Mouse (Mus musculus): ENCODE data around the gene Prodh2. TPM values are rescaled to one million over a fixed set of nuclear protein-coding genes. Genes with fewer than 3 reads are reported as not detected.

Prodh2 gene
- polyA plus RNA-seq, 1 experiment from 2014 or later, result 1.00 TPM

DNA sequence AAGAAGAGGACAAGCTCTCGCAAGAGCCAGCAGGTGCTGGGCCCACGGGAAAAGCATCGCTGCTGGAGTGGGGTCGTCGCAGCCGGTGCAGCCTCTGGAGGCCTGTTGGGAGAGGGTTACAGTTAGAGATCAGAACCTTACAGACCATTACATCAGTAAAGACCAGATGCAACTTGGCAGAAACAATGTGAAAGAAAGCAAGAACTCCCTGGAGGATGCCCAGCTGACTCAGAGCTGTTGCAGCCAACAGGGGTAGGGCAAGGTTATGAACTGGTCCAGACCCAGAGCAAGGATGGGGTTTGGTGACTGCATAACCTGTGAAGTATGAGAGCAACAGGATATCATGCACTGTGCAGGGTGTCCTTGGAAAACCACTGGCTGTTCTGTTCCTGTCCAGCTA lies 31.1 kb downstream of the Prodh2 start:
- peaks cover 59% of the 10 kb centered on the region for H3K36me3 ChIP-seq

DNA sequence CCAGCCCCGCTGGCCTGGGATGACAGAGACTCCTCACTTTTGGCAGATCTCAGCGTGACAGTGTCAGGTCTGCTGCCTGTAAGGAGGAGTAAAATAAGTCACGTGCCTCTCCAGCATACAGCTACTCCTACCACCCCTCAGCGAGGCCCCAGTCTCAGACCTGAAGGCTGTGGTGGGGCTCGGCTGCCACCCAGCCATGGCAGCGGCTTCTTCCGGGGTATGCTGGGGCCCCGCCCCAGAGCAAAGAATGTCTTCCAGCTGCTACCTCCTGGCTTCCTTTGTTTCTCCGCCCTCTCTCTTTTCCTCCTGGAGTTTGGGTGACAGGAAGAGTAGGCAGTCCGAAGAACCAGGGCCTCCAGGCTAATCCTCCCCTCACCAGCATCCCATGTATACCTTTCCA lies 32.5 kb downstream of the Prodh2 start:
- peak overlapping the region; percentile 15; the same call in 1 of the 2 replicates for H3K9ac ChIP-seq
- peaks cover 72% of the 10 kb centered on the region for H3K36me3 ChIP-seq
- WGBS, result 25% methylated on average over 10 of the region's 10 CpGs
- no peaks in the 10 kb centered on the region for H3K9me3 ChIP-seq (replicated peaks)
- H3K27me3 ChIP-seq (replicated peaks), result peaks cover 26% of the 10 kb centered on the region
- no peak for ATAC-seq (ENCODE audit: insufficient number of reproducible peaks, low FRiP score)
- H3K27ac ChIP-seq (ENCODE audit: poor library complexity, severe bottlenecking), result no peak overlapping the region
- peak overlapping the region; percentile 27 for H3K4me2 ChIP-seq
- H3K4me3 ChIP-seq, result no peak overlapping the region
- H3K4me1 ChIP-seq (replicated peaks), result peaks cover 12% of the 10 kb centered on the region

More for the DNA sequence above, 31.1 kb downstream of the Prodh2 start:
- Histone ChIP-seq H3K4me2 (no peak overlapping the region), H3K27ac (ENCODE audit: poor library complexity, severe bottlenecking) (no peak overlapping the region), H3K9ac (no peak overlapping the region), H3K27me3 (replicated peaks) (peaks cover 22% of the 10 kb centered on the region), H3K4me3 (no peak overlapping the region), H3K4me1 (replicated peaks) (peaks cover 12% of the 10 kb centered on the region), H3K9me3 (replicated peaks) (no peaks in the 10 kb centered on the region)
- no peak for ATAC-seq (ENCODE audit: insufficient number of reproducible peaks, low FRiP score)
- 68% methylated on average over 6 of the region's 6 CpGs for WGBS

DNA sequence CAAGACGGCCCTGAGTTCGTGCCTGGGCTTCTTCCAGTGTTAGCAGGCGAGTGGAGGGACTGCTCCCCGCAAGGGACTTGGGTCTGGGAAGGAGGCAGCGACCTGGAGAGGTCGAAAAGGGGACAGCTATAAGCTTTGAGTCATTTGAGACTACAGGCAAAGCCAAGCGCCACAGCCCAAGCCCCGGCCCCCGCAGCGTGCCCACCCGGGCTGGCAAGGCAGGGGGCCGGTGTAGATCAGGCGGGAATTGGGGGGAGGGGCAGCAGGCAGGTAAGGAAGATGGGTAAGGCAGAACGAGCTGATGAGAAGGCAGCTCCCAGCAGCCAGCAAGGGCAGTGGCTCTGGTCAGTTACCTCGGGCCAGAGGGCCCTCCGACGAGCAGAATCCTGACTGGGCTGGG lies 33.0 kb downstream of the Prodh2 start:
- Histone ChIP-seq H3K27ac (ENCODE audit: poor library complexity, severe bottlenecking) (no peak overlapping the region), H3K4me3 (no peak overlapping the region), H3K9ac (peak overlapping the region; percentile 15; the same call in 1 of the 2 replicates), H3K27me3 (replicated peaks) (peaks cover 26% of the 10 kb centered on the region), H3K36me3 (peaks cover 72% of the 10 kb centered on the region), H3K4me2 (peak overlapping the region; percentile 27), H3K4me1 (replicated peaks) (peaks cover 12% of the 10 kb centered on the region), H3K9me3 (replicated peaks) (no peaks in the 10 kb centered on the region)
- WGBS, result 22% methylated on average over 17 of the region's 17 CpGs
- ATAC-seq (ENCODE audit: insufficient number of reproducible peaks, low FRiP score), result no peak

DNA sequence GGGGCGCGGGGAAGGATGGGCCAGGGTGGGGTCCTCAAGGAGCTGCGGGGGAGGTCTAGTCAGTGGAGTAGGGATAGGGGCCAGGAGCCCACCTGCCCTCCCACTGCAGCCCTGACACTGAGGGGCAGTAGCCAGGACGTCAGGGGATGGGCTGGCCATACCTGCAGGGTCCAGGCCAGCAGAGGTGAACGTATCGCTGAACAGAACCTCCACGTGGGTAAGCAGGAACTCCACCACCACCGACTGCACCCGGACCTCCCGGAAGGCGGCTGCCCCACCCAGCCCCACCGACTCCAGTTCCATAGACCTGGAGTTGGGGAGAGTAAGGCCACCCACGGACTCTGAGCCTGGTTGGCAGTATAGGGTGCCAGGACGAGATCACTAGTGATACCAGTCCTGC lies 33.6 kb downstream of the Prodh2 start:
- Histone ChIP-seq H3K9ac (no peak overlapping the region), H3K4me1 (replicated peaks) (peaks cover 18% of the 10 kb centered on the region), H3K9me3 (replicated peaks) (no peaks in the 10 kb centered on the region), H3K27me3 (replicated peaks) (peaks cover 26% of the 10 kb centered on the region), H3K4me2 (no peak overlapping the region), H3K36me3 (peaks cover 78% of the 10 kb centered on the region), H3K4me3 (no peak overlapping the region), H3K27ac (ENCODE audit: poor library complexity, severe bottlenecking) (no peak overlapping the region)
- 80% methylated on average over 14 of the region's 14 CpGs for WGBS
- ATAC-seq (ENCODE audit: insufficient number of reproducible peaks, low FRiP score), result no peak

DNA sequence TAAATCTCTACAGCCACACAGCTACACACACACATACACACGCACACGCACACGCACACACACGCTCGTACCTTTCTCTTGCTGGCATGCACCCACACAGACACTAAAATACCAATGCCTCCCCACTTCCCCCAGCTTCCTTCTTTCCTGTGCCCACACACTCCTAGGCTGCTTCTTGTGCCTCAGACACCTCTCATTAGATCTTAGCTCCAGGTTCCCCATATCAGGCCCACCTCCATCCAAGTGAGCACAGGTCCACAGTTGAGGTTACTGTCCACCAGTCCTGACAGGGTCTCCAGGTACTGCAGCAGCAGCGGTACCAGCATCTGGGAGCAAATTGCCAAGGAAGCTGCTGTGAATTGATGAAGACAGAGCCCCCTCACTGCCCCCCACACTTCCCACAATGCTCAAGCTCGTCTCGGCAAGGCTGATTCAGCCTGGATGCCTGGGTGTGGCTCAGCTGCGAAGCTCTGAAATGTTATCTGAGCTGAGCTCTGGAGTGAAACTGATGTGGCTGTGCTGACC lies 37.9 kb downstream of the Prodh2 start:
- WGBS, result 76% methylated on average over 9 of the region's 9 CpGs
- H3K4me3 ChIP-seq, result no peak overlapping the region
- H3K27ac ChIP-seq (ENCODE audit: poor library complexity, severe bottlenecking), result no peak overlapping the region
- H3K36me3 ChIP-seq, result peaks cover 50% of the 10 kb centered on the region
- H3K9ac ChIP-seq, result no peak overlapping the region
- 0 out of 2 replicates have a peak, but pooled peaks cover 11% of the 10 kb centered on the region for H3K27me3 ChIP-seq (replicated peaks)
- peaks cover 39% of the 10 kb centered on the region for H3K4me1 ChIP-seq (replicated peaks)
- no peaks in the 10 kb centered on the region for H3K9me3 ChIP-seq (replicated peaks)
- H3K4me2 ChIP-seq, result no peak overlapping the region
- ATAC-seq (ENCODE audit: insufficient number of reproducible peaks, low FRiP score), result no peak

DNA sequence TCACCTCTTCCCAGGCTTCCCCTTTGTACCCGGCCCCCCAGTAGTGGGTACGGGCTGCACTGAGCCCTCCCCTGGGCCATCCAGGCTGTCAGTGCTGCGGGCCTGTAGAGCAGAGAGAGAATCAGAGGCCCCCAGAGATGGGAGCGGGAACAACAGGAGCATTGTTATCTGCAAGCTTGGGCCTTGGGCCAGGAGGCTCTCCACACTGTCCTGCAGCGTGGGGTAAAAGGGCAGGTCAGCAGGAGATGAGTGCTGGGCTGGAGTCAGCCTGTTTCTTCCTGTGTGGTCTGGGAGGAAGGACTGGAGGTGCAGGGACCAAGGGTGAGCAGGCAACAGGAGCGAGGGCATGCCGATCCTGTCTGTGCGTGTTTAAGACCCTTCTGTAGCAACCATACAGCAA lies 39.5 kb downstream of the Prodh2 start:
- Histone ChIP-seq H3K4me2 (peak overlapping the region; percentile 96), H3K4me3 (no peak overlapping the region)
- ATAC-seq (ENCODE audit: insufficient number of reproducible peaks, low FRiP score), result no peak

DNA sequence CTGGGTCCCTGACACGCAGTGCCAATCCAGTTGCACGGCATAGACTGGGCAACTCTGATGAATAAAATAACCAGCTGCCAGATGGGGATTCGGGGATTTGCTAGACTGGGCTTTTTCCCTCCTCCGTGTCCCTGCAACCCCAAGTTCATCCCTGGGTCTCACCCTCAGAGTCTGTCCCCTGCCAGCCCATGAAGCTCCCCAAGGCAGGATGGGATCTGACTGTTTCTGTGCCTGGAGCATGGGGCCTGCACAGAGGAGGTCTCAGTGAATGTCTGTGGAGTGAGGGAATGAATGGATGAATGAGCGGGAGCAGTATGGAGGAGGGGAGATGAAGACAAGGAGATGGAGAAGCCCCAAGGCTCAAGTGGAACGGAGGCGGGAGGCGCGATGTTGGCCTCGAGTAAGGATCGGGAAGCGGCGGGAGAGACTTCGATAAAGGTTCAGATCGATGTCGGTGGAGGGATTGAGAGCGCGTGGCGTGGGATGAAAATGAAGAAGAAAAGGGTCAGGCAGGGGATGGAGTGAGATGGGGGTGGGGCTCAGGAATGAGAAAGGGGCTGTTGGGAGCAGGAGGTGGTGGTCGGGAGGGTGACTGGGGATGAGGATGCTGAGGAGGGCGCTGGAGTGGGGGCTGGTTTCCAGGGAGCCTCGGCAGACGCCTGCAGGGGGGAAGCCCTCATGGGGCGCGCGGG lies 40.7 kb downstream of the Prodh2 start:
- WGBS, result 9% methylated on average over 26 of the region's 26 CpGs
- Histone ChIP-seq H3K9me3 (replicated peaks) (no peaks in the 10 kb centered on the region), H3K4me2 (peak overlapping the region; percentile 96), H3K4me1 (replicated peaks) (peaks cover 33% of the 10 kb centered on the region), H3K27ac (ENCODE audit: poor library complexity, severe bottlenecking) (no peak overlapping the region), H3K4me3 (peak overlapping the region; percentile 74), H3K9ac (peak overlapping the region; percentile 80), H3K36me3 (peaks cover 32% of the 10 kb centered on the region), H3K27me3 (replicated peaks) (0 out of 2 replicates have a peak, but pooled peaks cover 11% of the 10 kb centered on the region)
- ATAC-seq (ENCODE audit: insufficient number of reproducible peaks, low FRiP score), result no peak; the same call in 1 of the 2 replicates

More for the DNA sequence above, 39.5 kb downstream of the Prodh2 start:
- H3K27ac ChIP-seq (ENCODE audit: poor library complexity, severe bottlenecking), result no peak overlapping the region
- H3K9ac ChIP-seq, result peak overlapping the region; percentile 15; the same call in 1 of the 2 replicates
- 36% methylated on average over 8 of the region's 8 CpGs for WGBS
- H3K4me1 ChIP-seq (replicated peaks), result peaks cover 33% of the 10 kb centered on the region
- H3K9me3 ChIP-seq (replicated peaks), result no peaks in the 10 kb centered on the region
- H3K27me3 ChIP-seq (replicated peaks), result 0 out of 2 replicates have a peak, but pooled peaks cover 11% of the 10 kb centered on the region
- peaks cover 38% of the 10 kb centered on the region for H3K36me3 ChIP-seq

DNA sequence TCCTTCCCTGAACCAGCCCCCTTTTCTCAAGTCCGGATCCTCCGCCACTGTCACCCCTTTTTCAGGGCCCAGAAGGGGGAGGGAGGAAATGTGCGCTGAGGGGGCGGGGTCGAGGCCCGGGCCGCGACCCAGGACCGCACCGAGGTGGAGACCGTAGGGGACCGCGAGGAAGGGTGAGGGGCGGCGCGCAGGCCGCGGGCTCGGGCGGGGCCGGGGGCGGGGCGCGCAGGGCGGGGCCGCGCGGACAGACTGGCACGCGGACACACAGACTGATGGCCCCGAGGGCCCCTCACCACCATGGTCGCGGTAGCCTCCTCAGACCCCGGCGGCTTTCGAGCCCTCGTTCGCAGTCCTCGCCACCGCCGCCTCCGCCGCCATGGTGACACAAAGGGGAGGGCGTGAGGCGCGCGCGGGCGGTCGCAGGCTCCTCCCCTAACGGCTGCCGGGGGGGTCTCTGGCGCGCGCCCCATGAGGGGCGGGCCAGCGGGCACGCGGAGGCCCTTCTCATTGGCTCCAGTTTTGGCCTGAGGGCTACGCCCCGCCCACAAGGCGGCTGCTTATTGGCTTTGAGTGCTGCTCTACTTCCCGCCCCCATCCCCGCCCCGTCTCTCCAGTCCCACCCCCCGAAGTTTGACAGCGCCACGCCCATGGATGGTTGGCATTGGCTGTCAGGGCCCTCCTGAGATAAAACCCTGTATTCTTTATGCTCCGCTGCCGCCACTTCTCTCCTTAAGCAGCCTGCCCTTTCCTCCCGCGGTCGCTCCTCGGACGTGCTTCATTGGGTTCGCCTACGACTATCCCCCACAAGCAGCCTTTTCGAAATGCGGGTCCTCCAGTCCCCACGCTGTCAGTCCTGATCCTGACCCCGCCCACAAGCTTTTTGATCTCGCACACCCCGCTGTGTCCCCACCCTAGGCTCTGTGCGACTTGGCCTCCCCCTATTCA lies 41.5 kb downstream of the Prodh2 start, which contains the start of gene Arhgap33:
Gene Arhgap33 (minus strand): TSS at position 428 of the 945 bp plus-strand sequence.
- Histone ChIP-seq H3K27me3 (replicated peaks) (0 out of 2 replicates have a peak, but pooled peaks cover 11% of the 10 kb centered on the region), H3K9ac (peak within 1 kb of the TSS; percentile 80), H3K36me3 (peaks cover 32% of the 10 kb centered on the region), H3K4me2 (peak within 1 kb of the TSS; percentile 96), H3K4me3 (peak within 1 kb of the TSS; percentile 74), H3K9me3 (replicated peaks) (no peaks in the 10 kb centered on the region), H3K27ac (ENCODE audit: poor library complexity, severe bottlenecking) (0 out of 2 replicates have a peak within 1 kb of the TSS, but pooled peaks have one; percentile 20), H3K4me1 (replicated peaks) (peaks cover 33% of the 10 kb centered on the region)
- peak; percentile 95 for ATAC-seq (ENCODE audit: insufficient number of reproducible peaks, low FRiP score)
- WGBS, result under 1% methylated on average over 56 of the region's 84 CpGs

DNA sequence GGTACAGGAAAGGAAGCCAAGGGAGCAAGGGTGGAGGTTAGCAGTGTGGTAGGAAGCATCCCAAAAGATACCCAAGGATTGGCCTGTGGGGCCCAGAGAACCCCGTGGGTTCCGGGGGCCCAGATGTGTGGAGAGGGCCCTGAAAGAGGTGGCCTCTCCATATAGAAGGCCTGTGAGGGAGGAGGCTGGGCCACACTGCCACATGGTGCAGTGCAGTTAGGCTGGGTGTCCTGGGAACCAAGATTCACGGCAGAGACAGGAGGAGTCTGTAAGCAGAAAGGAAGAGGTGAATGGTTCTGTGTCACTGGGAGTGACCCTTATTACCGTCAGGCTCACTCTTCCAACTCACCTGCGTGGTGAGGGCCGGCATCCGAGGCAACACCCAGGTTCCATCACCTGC lies 47.1 kb downstream of the Prodh2 start:
- Histone ChIP-seq H3K4me2 (no peak overlapping the region), H3K4me1 (replicated peaks) (peaks cover 3% of the 10 kb centered on the region), H3K9ac (no peak overlapping the region), H3K4me3 (no peak overlapping the region), H3K9me3 (replicated peaks) (no peaks in the 10 kb centered on the region), H3K27ac (ENCODE audit: poor library complexity, severe bottlenecking) (no peak overlapping the region), H3K27me3 (replicated peaks) (no peaks in the 10 kb centered on the region), H3K36me3 (peaks cover 55% of the 10 kb centered on the region)
- ATAC-seq (ENCODE audit: insufficient number of reproducible peaks, low FRiP score), result no peak
- WGBS, result 88% methylated on average over 7 of the region's 7 CpGs

DNA sequence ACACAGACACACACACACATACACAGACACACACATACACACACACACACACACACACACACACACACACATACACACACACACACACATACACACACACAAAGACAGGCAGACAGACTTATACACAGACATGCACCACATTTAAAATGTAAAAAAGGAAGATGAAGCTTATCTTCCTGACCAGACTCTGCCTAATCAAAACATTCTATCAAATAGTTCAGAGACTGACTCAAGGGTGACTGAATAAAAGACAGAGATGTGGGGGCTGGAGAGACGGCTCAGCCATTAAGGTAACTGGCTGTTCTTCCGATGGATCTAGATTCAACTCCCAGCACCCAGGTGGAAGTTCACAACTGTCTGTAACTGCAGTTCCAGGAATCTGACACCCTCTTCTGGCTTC lies 50.9 kb downstream of the Prodh2 start:
- no peaks in the 10 kb centered on the region for H3K4me1 ChIP-seq (replicated peaks)
- H3K4me2 ChIP-seq, result no peak overlapping the region
- no peaks in the 10 kb centered on the region for H3K9me3 ChIP-seq (replicated peaks)
- no peak overlapping the region for H3K9ac ChIP-seq
- H3K36me3 ChIP-seq, result peaks cover 73% of the 10 kb centered on the region
- WGBS, result 89% methylated on average over 2 of the region's 2 CpGs
- no peak for ATAC-seq (ENCODE audit: insufficient number of reproducible peaks, low FRiP score)
- H3K27me3 ChIP-seq (replicated peaks), result no peaks in the 10 kb centered on the region
- H3K27ac ChIP-seq (ENCODE audit: poor library complexity, severe bottlenecking), result no peak overlapping the region
- H3K4me3 ChIP-seq, result no peak overlapping the region

DNA sequence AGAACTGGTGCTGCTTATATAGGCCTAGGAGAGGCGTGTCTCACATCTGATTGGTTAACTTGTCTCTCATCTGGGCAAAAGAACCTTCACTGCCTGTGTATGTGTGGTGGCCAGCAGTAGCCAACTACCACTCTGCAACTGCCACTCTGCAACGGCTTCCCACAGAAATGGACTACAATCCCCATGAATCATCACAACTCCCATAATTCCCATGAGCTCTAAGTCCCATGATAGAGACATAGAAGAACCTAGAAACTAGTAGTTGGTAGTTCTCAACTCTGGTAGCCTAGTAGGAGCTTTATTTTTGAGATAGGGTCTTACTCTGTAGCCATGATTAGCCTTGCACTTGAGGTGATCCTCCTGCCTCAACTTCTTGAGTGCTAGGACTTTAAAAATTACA lies 56.5 kb downstream of the Prodh2 start:
- no peak for ATAC-seq (ENCODE audit: insufficient number of reproducible peaks, low FRiP score)
- WGBS, result 71% methylated on average over 2 of the region's 2 CpGs

More for the DNA sequence above, 56.5 kb downstream of the Prodh2 start:
- Histone ChIP-seq H3K4me1 (replicated peaks) (peaks cover 12% of the 10 kb centered on the region), H3K9me3 (replicated peaks) (no peaks in the 10 kb centered on the region), H3K27ac (ENCODE audit: poor library complexity, severe bottlenecking) (no peak overlapping the region), H3K4me3 (no peak overlapping the region), H3K27me3 (replicated peaks) (no peaks in the 10 kb centered on the region), H3K36me3 (peaks cover 39% of the 10 kb centered on the region), H3K9ac (no peak overlapping the region), H3K4me2 (no peak overlapping the region)

Measured in heart, embryonic 12.5 days (tissue).